Mouse (Mus musculus) granulocyte monocyte progenitor cell, adult 5-6 weeks (primary cell): ENCODE results near the gene Lcmt1. TPM values are rescaled to one million over a fixed set of nuclear protein-coding genes. Genes with fewer than 3 reads are reported as not detected.
A peak's percentile ranks its signal among the peaks of the same experiment; 100 is the strongest.

Source experiments
- ATAC-seq: replicated peaks from 2 replicates; pipeline ENCODE4 v1.8.0; 2016; ENCODE audit warnings: mild to moderate bottlenecking, moderate TSS enrichment, inconsistent platforms; ENCODE audit not compliant: poor library complexity, severe bottlenecking
- total RNA-seq, 2 experiments: library from RNA; stranded (forward) in 1 of 2; stranded (reverse) in 1 of 2; fragments of 200-712, 200-1000 nt in 1 of 2; fragments of >200 nt in 1 of 2; fragmentation: Nextera tagmentation in 1 of 2; gene quantifications; 2 replicates each; pipeline ENCODE4 v1.2.3; 2014 to 2017

Gene Lcmt1
- total RNA-seq, 2 experiments from 2014 or later = 37.2 to 44.7 TPM

- peak; percentile 80 for ATAC-seq
These were observed 27.8 kb downstream of the Lcmt1 start for GRCm38 (mm10) chr7:123397369-123397768.

GRCm38 (mm10) chr7:123397931-123398330 lies 28.3 kb downstream of the Lcmt1 start:
- ATAC-seq = no peak

GRCm38 (mm10) chr7:123398828-123399227 lies 29.2 kb downstream of the Lcmt1 start:
- peak; percentile 83 for ATAC-seq

- ATAC-seq = no peak
These were observed 29.7 kb downstream of the Lcmt1 start for GRCm38 (mm10) chr7:123399286-123399685.

GRCm38 (mm10) chr7:123401121-123401520 lies 31.5 kb downstream of the Lcmt1 start:
- ATAC-seq = no peak

GRCm38 (mm10) chr7:123404198-123404597 lies 34.6 kb downstream of the Lcmt1 start:
- ATAC-seq = no peak

GRCm38 (mm10) chr7:123405619-123406018 lies 36.0 kb downstream of the Lcmt1 start:
- ATAC-seq = no peak; the same call in 1 of the 2 replicates

- no peak for ATAC-seq
These were observed 37.4 kb downstream of the Lcmt1 start for GRCm38 (mm10) chr7:123406988-123407387.

- ATAC-seq = peak; percentile 26; the same call in 1 of the 2 replicates
These were observed 40.9 kb downstream of the Lcmt1 start for GRCm38 (mm10) chr7:123410502-123410901.

GRCm38 (mm10) chr7:123411109-123411508 lies 41.5 kb downstream of the Lcmt1 start:
- ATAC-seq = peak; percentile 74

- ATAC-seq = no peak
These were observed 42.6 kb downstream of the Lcmt1 start for GRCm38 (mm10) chr7:123412143-123412542.

GRCm38 (mm10) chr7:123416803-123417202 lies 47.2 kb downstream of the Lcmt1 start:
- ATAC-seq = no peak

GRCm38 (mm10) chr7:123417661-123418060 lies 48.1 kb downstream of the Lcmt1 start:
- no peak for ATAC-seq

- ATAC-seq = no peak
These were observed 50.4 kb downstream of the Lcmt1 start for GRCm38 (mm10) chr7:123419984-123420383.

- ATAC-seq = no peak
These were observed 52.4 kb downstream of the Lcmt1 start for GRCm38 (mm10) chr7:123421958-123422357.

- no peak for ATAC-seq
These were observed 54.7 kb downstream of the Lcmt1 start for GRCm38 (mm10) chr7:123424281-123424680.

- no peak for ATAC-seq
These were observed 55.7 kb downstream of the Lcmt1 start for GRCm38 (mm10) chr7:123425134-123425757.

GRCm38 (mm10) chr7:123429624-123430410 lies 60.2 kb downstream of the Lcmt1 start:
- ATAC-seq = peak; percentile 98

GRCm38 (mm10) chr7:123430411-123430705 lies 60.8 kb downstream of the Lcmt1 start:
- ATAC-seq = peak; percentile 21

GRCm38 (mm10) chr7:123431206-123431605 lies 61.6 kb downstream of the Lcmt1 start:
- no peak for ATAC-seq

- no peak for ATAC-seq
These were observed 72.5 kb downstream of the Lcmt1 start for GRCm38 (mm10) chr7:123442079-123442478.

- ATAC-seq = no peak
These were observed 79.2 kb downstream of the Lcmt1 start for GRCm38 (mm10) chr7:123448794-123449193.
